Mouse (Mus musculus) naive thymus-derived CD4-positive, alpha-beta T cell, adult 5 months (primary cell): Measurements from ENCODE around the gene Rpl3l. TPM values are rescaled to one million over a fixed set of nuclear protein-coding genes. Genes with fewer than 3 reads are reported as not detected.

Source experiments
- polyA plus RNA-seq: library from polyadenylated mRNA; unstranded; fragments of 100-300 nt; shearing (Covaris generic); gene quantifications from one replicate; pipeline ENCODE4 v1.2.1, GENCODE M21; 2017

Rpl3l gene
- polyA plus RNA-seq = not detected

GRCm38 (mm10) chr17:24727618-24728017, at the start of gene Rpl3l:
Gene Rpl3l (plus strand): TSS chr17:24727820.

DNA sequence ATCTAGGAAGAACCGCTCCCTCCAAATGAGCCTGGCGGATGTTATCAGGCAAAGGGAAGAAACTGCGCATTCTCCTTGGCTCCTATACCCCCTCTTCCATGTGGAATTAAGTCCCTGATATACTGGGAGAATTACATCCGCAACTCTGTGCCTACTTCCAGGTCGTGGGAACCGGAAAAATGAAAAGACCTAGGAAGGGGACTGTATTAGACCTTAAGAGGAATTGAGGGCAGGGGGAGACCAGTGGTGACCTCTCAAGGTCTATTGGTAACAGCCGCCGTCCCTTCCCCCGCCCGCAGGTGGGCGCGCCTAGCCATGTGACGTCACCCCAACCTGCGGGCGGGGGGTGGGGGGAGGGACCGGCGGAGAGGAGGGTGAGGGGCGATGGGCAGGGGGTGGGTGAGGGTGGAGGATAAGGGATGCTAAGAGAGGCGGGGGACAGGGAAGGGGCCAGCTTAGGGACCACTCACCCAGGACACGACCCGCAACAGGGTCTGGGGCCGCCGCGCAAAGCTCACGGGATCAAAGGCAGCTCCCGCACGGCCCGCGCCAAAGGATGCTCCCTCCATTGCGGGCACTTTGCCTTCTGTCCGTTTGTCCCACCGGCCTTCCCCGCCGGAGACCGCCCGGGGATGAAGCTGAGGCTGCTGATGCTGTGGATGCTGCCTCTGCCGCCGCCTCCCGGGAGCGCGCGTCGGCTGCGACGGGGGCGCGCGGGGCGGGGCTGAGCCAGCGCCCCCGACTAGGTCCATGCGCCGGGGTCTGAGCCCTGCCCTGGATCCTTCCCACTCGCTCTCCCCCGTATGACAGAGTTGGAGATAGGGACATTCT, 38.2 kb upstream of the Rpl3l start, which contains the start of gene Syngr3:
Gene Syngr3, minus strand, starts transcription at position 705 of the 831 bp plus-strand sequence.

DNA sequence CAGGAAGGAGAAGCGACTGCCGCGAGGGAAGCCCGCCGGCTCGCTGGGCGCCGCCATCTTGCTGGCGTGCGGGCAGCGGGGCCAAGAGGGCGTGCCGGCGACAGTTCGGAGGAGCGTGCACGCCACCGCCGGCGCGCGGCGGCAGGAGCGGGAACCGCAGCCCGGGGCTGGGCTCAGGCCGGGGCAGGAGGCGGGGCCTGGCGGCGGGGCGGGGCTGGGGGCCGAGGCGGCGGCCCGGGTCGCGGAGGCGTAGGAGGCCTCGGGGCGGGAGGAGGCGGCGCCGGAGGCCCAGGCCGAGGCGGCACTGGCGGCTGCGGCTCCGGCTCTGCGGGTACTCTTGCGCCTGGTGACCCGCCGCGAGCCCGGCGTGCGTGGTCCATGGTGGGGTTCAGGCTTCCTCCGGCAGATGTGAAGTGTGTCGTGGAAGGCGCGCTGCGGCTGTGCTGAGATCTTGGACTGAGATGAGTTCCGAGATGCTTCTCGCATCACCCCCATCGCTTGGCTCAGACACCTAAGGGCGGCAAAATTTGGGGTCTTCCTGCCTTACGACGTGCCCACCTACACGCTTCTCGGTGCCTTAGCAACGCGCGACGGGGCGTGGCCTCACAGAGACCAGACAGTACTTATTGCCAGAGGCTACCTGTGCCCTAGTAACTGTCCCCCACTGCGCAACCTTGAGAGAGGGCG, 31.5 kb upstream of the Rpl3l start, which contains the start of the genes Gfer and Noxo1:
Gene Gfer, minus strand, starts transcription at position 146 of the 687 bp plus-strand sequence.
Gene Noxo1, plus strand, starts transcription at position 224 of the 687 bp plus-strand sequence.

DNA sequence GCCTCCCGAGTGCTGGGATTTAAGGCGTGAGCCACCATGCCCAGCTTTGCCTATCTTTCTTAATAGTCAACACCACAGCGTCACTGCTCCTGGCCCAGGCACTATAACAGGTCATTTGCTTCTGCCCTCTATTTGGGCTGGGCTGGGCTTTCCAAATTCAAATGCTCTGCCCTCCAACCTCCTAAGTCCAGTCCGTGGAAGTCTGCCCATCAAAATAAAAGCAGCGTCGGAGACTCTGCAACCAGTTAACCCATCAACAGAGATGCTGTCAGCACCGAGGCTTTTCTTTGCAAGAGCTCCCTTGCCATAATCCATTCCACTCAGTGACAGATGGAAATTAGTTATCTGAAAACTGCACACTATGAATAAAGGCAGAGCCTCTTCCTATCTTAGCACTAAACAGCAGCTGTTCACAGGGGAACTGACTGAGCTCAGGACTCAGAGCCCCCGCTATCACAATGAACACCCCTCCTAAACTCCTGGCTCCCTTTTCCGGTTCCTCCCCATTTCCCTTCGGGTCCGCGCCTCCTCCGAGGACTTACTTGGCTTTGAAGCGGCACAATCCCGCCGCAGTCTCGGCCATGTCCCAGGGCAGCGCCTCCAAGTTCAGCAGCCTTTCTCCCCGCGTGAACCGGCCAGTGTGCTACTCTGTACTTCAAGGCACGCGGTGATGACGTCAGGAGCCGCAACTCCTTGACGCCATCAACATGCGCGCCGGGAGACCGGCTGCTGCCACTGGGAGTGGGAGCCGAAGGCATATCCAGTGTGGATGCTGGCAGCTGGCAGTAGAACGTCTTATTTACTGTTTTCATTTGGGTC, 20.4 kb upstream of the Rpl3l start, which contains the start of gene Tbl3:
Gene Tbl3, minus strand, starts transcription at position 679 of the 819 bp plus-strand sequence.

DNA sequence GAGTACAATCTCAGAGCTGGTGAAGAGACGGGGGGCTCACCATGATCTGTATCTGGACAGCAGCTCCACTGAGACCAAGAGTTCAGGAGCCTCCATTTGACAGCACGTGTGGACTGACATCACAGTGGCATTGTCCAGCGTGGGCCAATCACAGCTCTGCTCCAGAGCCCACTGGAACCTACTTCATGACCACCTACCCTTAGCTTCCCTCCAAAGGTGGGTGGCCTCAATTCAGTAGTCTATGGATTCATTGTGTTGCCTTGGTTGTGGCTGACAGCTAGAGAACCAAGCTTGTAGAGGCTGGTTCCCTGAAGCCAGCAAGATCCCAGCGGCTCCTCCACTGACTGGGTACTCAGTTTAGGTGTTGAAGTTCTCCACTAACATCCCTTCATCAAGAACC, 9.7 kb upstream of the Rpl3l start, which contains the start of the genes Rnf151 and Rps2:
Gene Rnf151, minus strand, starts transcription at position 121 of the 400 bp plus-strand sequence.
Gene Rps2, plus strand, starts transcription at position 174 of the 400 bp plus-strand sequence.

GRCm38 (mm10) chr17:24724184-24724583, 3.4 kb upstream of the Rpl3l start, which contains the start of gene Ndufb10:
Gene Ndufb10 (minus strand): TSS chr17:24724478.

GRCm38 (mm10) chr17:24736330-24737051, 8.9 kb downstream of the Rpl3l start, which contains the start of gene Msrb1:
Gene Msrb1 (plus strand): TSS chr17:24736642.

DNA sequence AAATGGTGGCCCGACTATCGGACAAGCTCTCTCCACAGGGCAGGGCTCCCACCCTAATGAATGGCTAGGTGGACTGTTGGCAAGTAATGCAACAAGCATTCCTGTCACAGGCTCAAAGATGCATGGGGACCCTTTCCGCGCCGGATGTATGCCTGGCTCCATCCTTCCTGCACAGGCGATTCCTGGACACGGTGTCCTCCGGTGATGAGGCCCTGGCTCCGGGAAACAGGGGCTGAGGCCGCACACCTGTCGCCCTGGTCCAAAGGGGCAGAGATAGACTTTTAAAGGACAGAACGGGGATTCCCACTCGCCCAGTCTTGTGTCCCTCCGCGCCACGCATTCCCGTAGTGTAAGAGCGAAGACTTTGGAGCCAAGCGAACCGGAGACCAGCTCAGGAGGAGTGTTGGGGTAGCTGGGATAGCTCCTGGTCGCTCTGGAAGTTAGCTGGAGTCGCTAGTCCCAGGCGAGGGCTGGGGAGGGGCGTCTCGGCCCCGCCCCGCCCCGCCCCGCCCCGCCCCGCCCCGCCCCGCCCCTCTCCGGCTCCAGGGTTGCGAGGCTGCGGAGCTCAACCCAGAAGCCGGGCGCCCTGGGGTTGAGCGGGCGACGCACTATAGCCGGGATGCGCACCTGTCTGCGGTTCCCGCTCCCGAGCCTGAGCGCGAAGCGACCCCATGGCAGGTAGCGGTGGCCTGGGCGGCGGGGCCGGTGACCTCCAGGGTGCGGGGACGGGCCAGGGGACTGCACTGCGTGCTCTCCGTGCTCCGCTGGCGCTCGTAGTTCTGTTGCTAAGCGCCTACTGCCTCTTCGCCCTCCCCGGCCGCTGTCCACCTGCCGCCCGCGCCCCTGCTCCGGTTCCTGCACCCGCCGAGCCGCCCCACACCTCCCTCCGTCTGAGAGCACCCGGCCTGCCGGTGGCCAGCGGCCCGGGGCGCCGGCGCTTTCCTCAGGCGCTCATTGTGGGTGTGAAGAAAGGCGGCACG, 25.1 kb downstream of the Rpl3l start, which contains the start of gene Hs3st6:
Gene Hs3st6, plus strand, starts transcription at position 574 of the 980 bp plus-strand sequence.

Other genes starting within 250 kb of the Rpl3l start
- gene Mlst8, start 248.7 kb upstream of the Rpl3l start, polyA plus RNA-seq = 24.2 TPM
- 0.16 TPM for gene Caskin1, start 239.2 kb upstream of the Rpl3l start, polyA plus RNA-seq
- gene Traf7, start 199.9 kb upstream of the Rpl3l start, polyA plus RNA-seq = 68.1 TPM
- 1.1 TPM for gene Rab26, start 193.6 kb upstream of the Rpl3l start, polyA plus RNA-seq
- gene Pkd1, start 178.0 kb upstream of the Rpl3l start, polyA plus RNA-seq = 58.8 TPM
- 44.1 TPM for gene Tsc2, start 95.2 kb upstream of the Rpl3l start, polyA plus RNA-seq
- gene Nthl1, start 95.1 kb upstream of the Rpl3l start, polyA plus RNA-seq = 3.7 TPM
- 0.20 TPM for gene Slc9a3r2, start 77.5 kb upstream of the Rpl3l start, polyA plus RNA-seq
- not detected for gene Npw, start 69.4 kb upstream of the Rpl3l start, polyA plus RNA-seq
- gene Zfp598, start 58.1 kb upstream of the Rpl3l start, polyA plus RNA-seq = 23.2 TPM
- not detected for gene Syngr3, start 37.9 kb upstream of the Rpl3l start, polyA plus RNA-seq
- 33.4 TPM for gene Gfer, start 31.7 kb upstream of the Rpl3l start, polyA plus RNA-seq
- 1.3 TPM for gene Noxo1, start 31.6 kb upstream of the Rpl3l start, polyA plus RNA-seq
- 53.1 TPM for gene Tbl3, start 20.2 kb upstream of the Rpl3l start, polyA plus RNA-seq
- gene Rnf151, start 9.8 kb upstream of the Rpl3l start, polyA plus RNA-seq = not detected
- 1,119 TPM for gene Rps2, start 9.7 kb upstream of the Rpl3l start, polyA plus RNA-seq
- gene Ndufb10, start 3.3 kb upstream of the Rpl3l start, polyA plus RNA-seq = 157 TPM
- gene Msrb1, start 8.8 kb downstream of the Rpl3l start, polyA plus RNA-seq = 11.7 TPM
- not detected for gene Hs3st6, start 25.2 kb downstream of the Rpl3l start, polyA plus RNA-seq
- gene Meiob, start 76.5 kb downstream of the Rpl3l start, polyA plus RNA-seq = not detected
- gene Hagh, start 112.3 kb downstream of the Rpl3l start, polyA plus RNA-seq = 52.8 TPM
- gene Fahd1, start 122.5 kb downstream of the Rpl3l start, polyA plus RNA-seq = 1.6 TPM
- not detected for gene Igfals, start 138.2 kb downstream of the Rpl3l start, polyA plus RNA-seq
- 74.6 TPM for gene Nubp2, start 158.5 kb downstream of the Rpl3l start, polyA plus RNA-seq
- 57.3 TPM for gene Spsb3, start 158.8 kb downstream of the Rpl3l start, polyA plus RNA-seq
- 37.6 TPM for gene Eme2, start 167.3 kb downstream of the Rpl3l start, polyA plus RNA-seq
- 67.2 TPM for gene Mrps34, start 167.3 kb downstream of the Rpl3l start, polyA plus RNA-seq
- 24.2 TPM for gene Nme3, start 168.7 kb downstream of the Rpl3l start, polyA plus RNA-seq
- 79.3 TPM for gene Mapk8ip3, start 209.2 kb downstream of the Rpl3l start, polyA plus RNA-seq
- gene Jpt2, start 232.9 kb downstream of the Rpl3l start, polyA plus RNA-seq = 25.1 TPM